Mouse (Mus musculus) thymus, adult 2 months (tissue): Measurements from ENCODE around the gene Tmsb15b1.

Experiments used
- CTCF ChIP-seq: fragments of 200-500 bp; IDR thresholded peaks from 2 replicates; pipeline ENCODE4 v1.5.1; 2012; ENCODE audit warnings: mild to moderate bottlenecking, control low read depth, low read length, moderate library complexity, borderline replicate concordance; ENCODE audit not compliant: control insufficient read depth, poor library complexity, insufficient read depth; ENCODE audit errors: extremely low read depth
- POLR2A ChIP-seq: fragments of 200-500 bp; IDR thresholded peaks from 2 replicates; pipeline ENCODE4 v1.6.1; 2012; ENCODE audit warnings: mild to moderate bottlenecking, low read length, control low read depth, moderate library complexity; ENCODE audit not compliant: control insufficient read depth, poor library complexity, insufficient read depth; ENCODE audit errors: extremely low read depth

DNA sequence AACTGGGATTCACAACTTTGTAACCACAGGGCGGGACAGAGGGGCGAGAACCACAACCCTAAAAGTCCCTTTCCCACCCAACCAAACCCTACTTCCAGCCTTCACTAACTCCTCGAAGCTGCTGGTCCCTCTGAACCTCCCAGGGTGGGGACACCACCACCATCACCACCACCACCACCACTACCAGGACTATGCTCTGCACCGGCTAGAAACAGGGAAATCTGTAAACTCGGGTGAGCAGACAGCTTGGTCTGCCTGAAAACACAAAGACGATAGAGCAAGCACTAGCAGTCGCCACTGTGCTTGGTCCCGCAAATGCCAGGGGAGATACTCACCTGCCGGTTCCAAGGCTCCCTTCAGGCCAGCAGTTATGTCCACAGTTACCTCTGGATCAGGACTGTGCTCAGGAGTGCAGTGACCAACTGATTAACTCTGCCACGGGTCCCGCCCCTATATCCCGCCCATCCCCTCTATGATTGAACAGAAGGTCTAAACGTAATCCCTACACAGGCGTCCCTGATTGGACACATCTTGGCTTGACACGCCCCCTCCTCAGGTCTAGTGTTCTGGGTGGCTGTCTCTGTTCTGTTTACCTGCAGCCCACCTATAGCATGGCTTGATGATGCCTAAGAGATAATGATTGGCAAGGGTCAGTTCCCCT, at the start of gene Tmsb15b1, which contains the start of gene Tmsb15l:
- TF ChIP-seq CTCF = no peak
- no peak for TF ChIP-seq POLR2A
